Mouse (Mus musculus) cerebellum, postnatal 36 days (tissue): ENCODE measurements around the gene Clptm1.

ENCODE experiments used
- DNase-seq, 2 experiments: peaks; one replicate each; pipeline ENCODE4 v3.0.0; 2021 to 2022; ENCODE audit warnings: mixed read lengths in 2 of 2

Gene Clptm1

DNA sequence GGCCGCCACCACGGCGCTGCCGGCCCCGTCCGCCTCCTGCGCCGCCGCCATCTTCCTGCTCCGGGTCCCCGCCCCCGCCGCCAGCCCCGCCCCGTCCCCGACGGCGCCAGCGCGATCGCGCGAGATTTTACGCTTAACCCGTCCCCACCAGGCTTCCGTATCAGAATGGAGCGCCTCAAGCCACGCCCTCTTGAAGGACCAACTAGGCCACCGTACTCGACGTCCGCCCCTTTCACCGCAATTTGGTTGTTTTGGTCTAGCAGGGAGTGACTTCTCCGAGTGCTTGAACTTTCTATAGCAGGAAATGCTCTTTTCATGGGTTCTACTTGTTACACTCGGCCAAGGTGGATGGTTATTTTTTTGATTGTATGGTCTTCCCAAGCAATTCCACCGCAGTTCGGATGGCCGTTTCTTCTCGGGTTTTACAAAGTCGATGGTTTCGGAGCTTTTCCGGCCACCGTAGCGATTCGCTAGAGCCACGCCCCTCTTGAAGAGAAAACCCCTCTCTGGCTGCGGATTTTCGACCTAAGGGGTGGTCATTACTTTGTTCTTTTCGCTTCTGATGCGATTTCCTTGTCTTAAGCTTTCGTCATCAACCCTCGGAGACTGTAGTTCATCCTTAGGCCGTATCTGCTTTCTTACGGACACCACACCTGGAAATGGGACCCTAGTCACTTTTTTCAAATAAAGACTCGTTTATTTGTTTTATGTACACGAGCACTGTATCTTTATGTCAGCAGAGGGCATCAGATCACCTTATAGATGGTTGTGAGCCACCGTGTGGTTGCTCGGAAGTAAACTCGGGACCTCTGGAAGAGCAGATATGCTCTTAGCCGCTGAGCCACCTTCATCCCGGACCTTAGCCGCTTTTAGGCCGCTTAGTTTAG lies at the start of gene Clptm1:
Gene Clptm1 (minus strand): TSS at position 79 of the 887 bp plus-strand sequence.
- DNase-seq = peak; percentile 98 to 99

- DNase-seq = no peak
Observed at GRCm38 (mm10) chr7:19713598-19713997, 48.8 kb upstream of the Clptm1 start.

GRCm38 (mm10) chr7:19713196-19713595 lies 48.4 kb upstream of the Clptm1 start:
- DNase-seq = peak; percentile 38 to 44

- no peak for DNase-seq
Observed at GRCm38 (mm10) chr7:19712414-19712813, 47.6 kb upstream of the Clptm1 start.

DNA sequence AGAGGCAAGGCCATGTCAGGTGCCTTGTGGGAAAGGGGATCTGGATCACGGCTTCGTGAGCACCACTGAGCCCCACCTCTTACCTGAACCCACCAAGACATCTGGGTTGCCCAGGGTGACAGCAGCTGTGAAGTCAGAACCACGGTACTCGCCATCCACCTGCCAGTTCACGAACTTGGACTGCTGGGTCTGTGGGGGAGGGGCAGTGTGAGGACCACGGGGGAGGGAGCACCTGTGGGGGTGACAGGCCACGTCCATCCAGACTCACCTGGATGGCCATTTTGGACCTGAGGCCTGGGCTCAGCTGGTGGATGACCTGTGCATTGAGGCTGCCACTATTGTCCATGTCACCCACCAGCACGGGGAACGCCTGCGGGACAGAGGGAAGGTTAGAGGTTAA lies 45.8 kb upstream of the Clptm1 start:
- no peak for DNase-seq

GRCm38 (mm10) chr7:19705271-19705670 lies 40.4 kb upstream of the Clptm1 start:
- no peak for DNase-seq

DNA sequence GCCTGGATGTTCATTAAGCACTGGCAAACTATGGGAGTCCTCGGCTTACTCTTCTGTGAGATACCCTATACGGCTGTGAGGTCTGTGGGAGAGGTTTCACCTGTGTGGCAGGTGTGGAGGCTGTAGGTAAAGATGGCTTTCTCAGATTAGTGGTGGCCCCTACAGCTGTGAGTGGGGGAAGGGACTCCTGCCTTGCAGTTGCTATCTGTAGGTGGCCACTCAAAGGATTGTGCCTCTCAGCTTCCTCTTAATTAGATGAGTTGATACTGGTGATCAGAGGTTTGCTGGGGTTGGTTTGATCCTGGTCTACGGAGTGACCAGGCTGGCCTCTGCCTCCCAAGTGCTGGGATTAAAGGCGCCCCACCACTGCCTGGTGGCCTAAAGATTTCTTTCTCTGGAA lies 39.6 kb upstream of the Clptm1 start:
- DNase-seq = no peak

- DNase-seq = no peak
Observed at GRCm38 (mm10) chr7:19702859-19703555, 38.2 kb upstream of the Clptm1 start.

DNA sequence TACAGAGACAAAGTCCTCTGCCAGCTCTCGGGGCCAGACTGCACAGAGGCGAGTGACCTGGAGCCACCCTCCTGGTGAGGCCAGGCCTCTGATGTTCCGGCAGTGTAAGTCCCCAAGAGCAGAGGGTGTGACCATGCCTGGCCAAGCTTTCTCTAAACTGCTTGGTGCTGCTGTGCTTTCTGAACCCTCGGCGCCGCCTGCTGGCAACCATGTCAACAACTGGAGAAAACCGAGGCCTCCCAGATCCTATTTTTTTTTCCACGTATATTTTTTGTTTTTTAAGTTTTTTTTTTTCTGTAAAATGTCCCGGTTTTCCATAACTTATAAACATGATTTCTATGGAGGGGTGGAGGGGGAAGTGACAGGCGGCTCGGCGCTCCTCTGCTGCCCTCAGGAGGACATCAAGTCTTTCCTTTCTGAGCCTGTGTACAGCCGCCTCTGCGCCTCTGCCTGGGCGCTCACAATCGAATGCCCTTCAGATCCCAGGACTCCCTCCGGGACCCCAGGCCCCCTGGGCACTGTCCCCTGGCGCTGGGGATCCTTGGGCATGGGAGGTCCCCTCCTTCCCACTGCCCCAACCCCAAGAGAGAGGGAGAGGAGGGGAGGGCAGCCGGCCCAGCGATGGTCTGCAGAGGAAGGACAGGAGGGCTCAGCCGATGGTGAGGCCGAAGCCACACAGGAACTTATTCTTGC lies 36.4 kb upstream of the Clptm1 start:
- peak; percentile 44 to 52 for DNase-seq

- no peak for DNase-seq
Observed at GRCm38 (mm10) chr7:19700299-19701068, 35.7 kb upstream of the Clptm1 start.

- no peak for DNase-seq
Observed at GRCm38 (mm10) chr7:19699827-19700148, 35.0 kb upstream of the Clptm1 start.

GRCm38 (mm10) chr7:19698907-19699826 lies 34.3 kb upstream of the Clptm1 start, which contains the start of gene Apoe:
Gene Apoe (minus strand): TSS chr7:19699188.
- DNase-seq = peak in 1 of 2 experiments; percentile 36

- no peak for DNase-seq
Observed at GRCm38 (mm10) chr7:19697949-19698906, 33.4 kb upstream of the Clptm1 start.

GRCm38 (mm10) chr7:19696336-19696873 lies 31.6 kb upstream of the Clptm1 start:
- DNase-seq = no peak

DNA sequence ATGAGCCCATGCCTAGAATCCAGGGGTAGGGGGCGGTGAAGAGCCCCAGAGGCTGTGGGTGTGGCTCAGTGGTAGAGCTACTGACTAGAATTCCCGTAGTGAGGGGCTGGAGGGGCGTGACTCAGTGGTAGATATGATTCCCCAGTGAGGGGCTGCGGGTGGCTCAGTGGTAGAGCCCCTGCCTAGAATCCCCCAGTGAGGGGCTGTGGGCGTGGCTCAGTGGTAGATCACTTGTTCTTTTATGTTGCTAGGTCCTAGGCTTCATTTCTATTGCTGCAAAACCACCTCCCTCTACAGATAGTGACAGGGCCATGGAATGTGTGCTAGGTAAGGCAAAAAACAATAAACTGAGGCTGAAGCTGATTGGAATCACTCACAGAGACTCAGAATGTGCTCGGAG lies 31.0 kb upstream of the Clptm1 start:
- DNase-seq = no peak

GRCm38 (mm10) chr7:19695213-19695594 lies 30.4 kb upstream of the Clptm1 start:
- DNase-seq = no peak

DNA sequence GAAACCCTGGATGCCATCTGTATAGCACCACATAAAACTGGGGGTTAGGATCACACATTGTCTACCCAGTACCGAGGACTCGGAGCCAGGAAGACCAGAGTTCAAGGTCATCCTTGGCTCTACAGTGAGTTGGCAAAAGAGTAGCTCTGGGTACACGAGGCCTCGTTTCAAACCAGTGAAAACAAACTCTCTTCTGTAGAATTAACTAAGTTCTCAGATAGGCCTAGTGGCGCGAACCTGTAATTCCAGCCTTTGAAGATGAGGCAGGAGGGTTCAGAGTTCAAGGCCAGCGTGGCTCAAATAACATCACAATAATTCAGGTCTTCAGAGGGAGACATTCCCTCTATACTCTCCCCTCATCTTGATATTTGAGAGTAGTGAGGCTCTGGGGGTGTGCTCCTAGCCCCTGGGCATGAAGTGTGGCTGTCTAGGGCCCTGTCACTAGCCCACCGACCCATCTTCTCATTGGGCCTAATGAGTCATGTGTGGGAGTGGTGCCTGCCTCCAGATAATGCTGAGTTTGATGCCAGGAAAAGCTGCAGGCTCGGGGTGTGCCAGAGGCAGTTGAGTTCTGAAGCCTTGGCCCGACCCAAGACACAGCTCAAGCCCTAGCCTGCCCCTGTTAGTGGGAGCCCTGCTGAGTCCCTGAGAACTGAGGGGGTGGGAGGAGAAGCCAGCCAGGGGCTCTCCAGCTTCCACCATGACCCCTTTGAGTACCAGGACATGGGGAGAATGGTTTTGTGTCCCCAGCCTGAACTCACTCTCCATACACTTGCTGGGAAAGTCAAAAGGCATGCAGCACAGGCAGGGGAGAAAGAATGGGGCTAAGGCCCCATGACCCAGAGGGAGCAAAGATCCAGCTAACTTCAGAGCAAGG lies 29.7 kb upstream of the Clptm1 start:
- no peak for DNase-seq

GRCm38 (mm10) chr7:19693421-19693820 lies 28.6 kb upstream of the Clptm1 start:
- no peak for DNase-seq
